ENCODE assay signal across 8 mouse cellular contexts in genomic region chr1:86505461-86505860, GRCm38 (mm10). TPM values are rescaled to one million over a fixed set of nuclear protein-coding genes. Genes with fewer than 3 reads are reported as not detected.
DNase-seq lines count a peak whose midpoint lies in the region; ATAC-seq lines count a peak whose summit lies in the region.

No protein-coding gene starts in this region.

- no peaks in the 10 kb centered on the region for H3K27me3 ChIP-seq in heart, embryonic 16.5 days (ENCODE audit: control insufficient read depth, insufficient read depth, low read length)
- peaks cover 8% of the 10 kb centered on the region for H3K27me3 ChIP-seq in liver, embryonic 12.5 days (replicated peaks)
- no peaks in the 10 kb centered on the region for H3K27me3 ChIP-seq in neural tube, embryonic 15.5 days (replicated peaks)

- ATAC-seq in heart, embryonic 16.5 days (replicated peaks; ENCODE audit: extremely low read depth, insufficient read depth, low FRiP score) = no peak
- no peak for ATAC-seq in liver, embryonic 12.5 days
- no peak for ATAC-seq in neural tube, embryonic 15.5 days (ENCODE audit: low FRiP score)

- H3K4me2 ChIP-seq in heart, embryonic 16.5 days (ENCODE audit: low read depth, low read length) = peak overlapping the region; percentile 84
- H3K4me2 ChIP-seq in liver, embryonic 12.5 days = peak overlapping the region; percentile 93
- peak overlapping the region; percentile 77 for H3K4me2 ChIP-seq in neural tube, embryonic 15.5 days

- H3K4me1 ChIP-seq in heart, embryonic 16.5 days (ENCODE audit: control insufficient read depth, insufficient read depth, low read length) = peaks cover 57% of the 10 kb centered on the region
- H3K4me1 ChIP-seq in liver, embryonic 12.5 days = peaks cover 71% of the 10 kb centered on the region
- H3K4me1 ChIP-seq in neural tube, embryonic 15.5 days = peaks cover 64% of the 10 kb centered on the region

- H3K36me3 ChIP-seq in heart, embryonic 16.5 days (ENCODE audit: control insufficient read depth, insufficient read depth) = no peaks in the 10 kb centered on the region
- no peaks in the 10 kb centered on the region for H3K36me3 ChIP-seq in liver, embryonic 12.5 days
- H3K36me3 ChIP-seq in neural tube, embryonic 15.5 days = no peaks in the 10 kb centered on the region

- no peaks in the 10 kb centered on the region for H3K9me3 ChIP-seq in heart, embryonic 16.5 days (replicated peaks; ENCODE audit: control insufficient read depth, low read length)
- H3K9me3 ChIP-seq in liver, embryonic 12.5 days (replicated peaks) = no peaks in the 10 kb centered on the region
- H3K9me3 ChIP-seq in neural tube, embryonic 15.5 days (replicated peaks) = no peaks in the 10 kb centered on the region

- WGBS in heart, embryonic 16.5 days = 50% methylated on average over 1 of the region's 1 CpGs
- 53% methylated on average over 1 of the region's 1 CpGs for whole genome bisulfite sequencing in liver, embryonic 12.5 days (ENCODE audit: insufficient replicate concordance)
- WGBS in neural tube, embryonic 15.5 days = 15% methylated on average over 1 of the region's 1 CpGs

- H3K9ac ChIP-seq in heart, embryonic 16.5 days (ENCODE audit: low read length) = peak overlapping the region; percentile 81
- peak overlapping the region; percentile 75 for H3K9ac ChIP-seq in liver, embryonic 12.5 days
- H3K9ac ChIP-seq in neural tube, embryonic 15.5 days (replicated peaks) = peak overlapping the region; percentile 63

- H3K27ac ChIP-seq in heart, embryonic 16.5 days (ENCODE audit: low read length) = peak overlapping the region; percentile 98
- peak overlapping the region; percentile 80 for H3K27ac ChIP-seq in liver, embryonic 12.5 days
- peak overlapping the region; percentile 90 for H3K27ac ChIP-seq in neural tube, embryonic 15.5 days (replicated peaks)

- no peak overlapping the region for H3K4me3 ChIP-seq in heart, embryonic 16.5 days (ENCODE audit: low read length)
- no peak overlapping the region for H3K4me3 ChIP-seq in liver, embryonic 12.5 days
- H3K4me3 ChIP-seq in neural tube, embryonic 15.5 days (replicated peaks) = peak overlapping the region; percentile 46

- peak; percentile 46 for DNase-seq in testis, postnatal 10 days (ENCODE audit: low spot score)
- DNase-seq in testis, postnatal 14 days (ENCODE audit: low spot score) = no peak
- DNase-seq in embryo, embryonic 9.5 days (ENCODE audit: extremely low spot score) = peak; percentile 65
- no peak for DNase-seq in spleen, adult 12 weeks (ENCODE audit: low spot score)
- DNase-seq in spleen, postnatal 14 days (ENCODE audit: low spot score in 2 of 2) = no peak

RNA-seq across cellular contexts. Expression of gene Ptma, which starts 21.1 kb away (rescaled TPM):
- 702 and 1,064 TPM in 2 replicates for polyA plus RNA-seq in heart, embryonic 16.5 days (2015; fragmentation: Nextera tagmentation; extraction: Ambion mirVana)
- polyA plus RNA-seq in liver, embryonic 12.5 days (2016; fragmentation: Nextera tagmentation; extraction: Ambion mirVana) = 1,639 and 1,657 TPM in 2 replicates
- polyA plus RNA-seq in neural tube, embryonic 15.5 days (2015; fragmentation: Nextera tagmentation; extraction: Ambion mirVana) = 1,254 and 1,565 TPM in 2 replicates

Comparison
In these comparisons a context has a peak if more than half of its experiments do, and no peak if none do; other contexts are left out.
1. DNase-seq: peak in testis, postnatal 10 days (single experiment) and embryo, embryonic 9.5 days (single experiment); none in testis, postnatal 14 days (single experiment), spleen, adult 12 weeks (single experiment) and spleen, postnatal 14 days (0 of 2).
2. Peak in every context shown above with its lines, with median percentiles within 50 percentile points of each other: H3K27ac ChIP-seq, H3K4me2 ChIP-seq and H3K9ac ChIP-seq.